Mouse (Mus musculus) intestine, embryonic 15.5 days (tissue): ENCODE measurements around the gene Gemin7. TPM values are rescaled to one million over a fixed set of nuclear protein-coding genes. Genes with fewer than 3 reads are reported as not detected.

Experiments
- polyA plus RNA-seq: library from polyadenylated mRNA; unstranded; fragments of >200 nt; fragmentation: Nextera tagmentation; extraction: Ambion mirVana; gene quantifications from 2 replicates; pipeline ENCODE4 v1.2.1, GENCODE M21; 2015

Gemin7 gene
- polyA plus RNA-seq, 1 experiment from 2014 or later = 131 TPM

Other genes starting within 250 kb of the Gemin7 start
- gene Ercc1, start 232.8 kb downstream of the Gemin7 start, polyA plus RNA-seq = 51.6 and 52.0 TPM in 2 replicates
- 21.7 and 23.4 TPM in 2 replicates for gene Cd3eap, start 218.1 kb downstream of the Gemin7 start, polyA plus RNA-seq
- gene Ppp1r13l, start 217.8 kb downstream of the Gemin7 start, polyA plus RNA-seq = 3.1 and 4.8 TPM in 2 replicates
- gene Ercc2, start 195.6 kb downstream of the Gemin7 start, polyA plus RNA-seq = 16.7 and 17.3 TPM in 2 replicates
- 3.7 and 4.7 TPM in 2 replicates for gene Klc3, start 173.5 kb downstream of the Gemin7 start, polyA plus RNA-seq
- gene Ckm, start 172.8 kb downstream of the Gemin7 start, polyA plus RNA-seq = 5.1 and 9.0 TPM in 2 replicates
- gene Mark4, start 118.8 kb downstream of the Gemin7 start, polyA plus RNA-seq = 5.8 and 6.1 TPM in 2 replicates
- gene Exoc3l2, start 114.3 kb downstream of the Gemin7 start, polyA plus RNA-seq = 0.50 and 0.53 TPM in 2 replicates
- 1.9 and 2.2 TPM in 2 replicates for gene Bloc1s3, start 69.2 kb downstream of the Gemin7 start, polyA plus RNA-seq
- gene Trappc6a, start 69.2 kb downstream of the Gemin7 start, polyA plus RNA-seq = 124 and 137 TPM in 2 replicates
- gene Nkpd1, start 59.8 kb downstream of the Gemin7 start, polyA plus RNA-seq = 0.10 and 0.11 TPM in 2 replicates
- 18.3 and 21.8 TPM in 2 replicates for gene Ppp1r37, start 14.5 kb downstream of the Gemin7 start, polyA plus RNA-seq
- gene Zfp296, start 308 bp downstream of the Gemin7 start, polyA plus RNA-seq = 0.63 and 0.95 TPM in 2 replicates
- 34.2 and 38.3 TPM in 2 replicates for gene Clasrp, start 26.9 kb upstream of the Gemin7 start, polyA plus RNA-seq
- gene Relb, start 51.8 kb upstream of the Gemin7 start, polyA plus RNA-seq = 8.0 and 8.6 TPM in 2 replicates
- gene Clptm1, start 87.4 kb upstream of the Gemin7 start, polyA plus RNA-seq = 77.2 and 85.6 TPM in 2 replicates
- gene Apoc2, start 100.3 kb upstream of the Gemin7 start, polyA plus RNA-seq = 164 and 258 TPM in 2 replicates
- 0.71 and 1.2 TPM in 2 replicates for gene Gm44805, start 103.8 kb upstream of the Gemin7 start, polyA plus RNA-seq
- 4.7 and 7.0 TPM in 2 replicates for gene Apoc4, start 103.9 kb upstream of the Gemin7 start, polyA plus RNA-seq
- 27.1 and 34.7 TPM in 2 replicates for gene Apoc1, start 115.1 kb upstream of the Gemin7 start, polyA plus RNA-seq
- gene Apoe, start 121.6 kb upstream of the Gemin7 start, polyA plus RNA-seq = 296 and 325 TPM in 2 replicates
- gene Tomm40, start 137.8 kb upstream of the Gemin7 start, polyA plus RNA-seq = 208 and 215 TPM in 2 replicates
- gene Nectin2, start 172.9 kb upstream of the Gemin7 start, polyA plus RNA-seq = 148 and 154 TPM in 2 replicates
- 76.9 and 79.4 TPM in 2 replicates for gene Bcam, start 193.4 kb upstream of the Gemin7 start, polyA plus RNA-seq
- gene Cblc, start 219.2 kb upstream of the Gemin7 start, polyA plus RNA-seq = 24.5 and 26.4 TPM in 2 replicates
- gene Bcl3, start 245.2 kb upstream of the Gemin7 start, polyA plus RNA-seq = 13.3 and 13.9 TPM in 2 replicates